Mouse (Mus musculus) thymus, adult 2 months (tissue): ENCODE measurements around the gene Fmr1nb. TPM values are rescaled to one million over a fixed set of nuclear protein-coding genes. Genes with fewer than 3 reads are reported as not detected.
"Not testable (repeated sequence)": the region's sequence is repeated elsewhere in the genome, so short reads cannot be mapped to it uniquely, and the experiment has no call there.

ENCODE experiments used
- DNase-seq: peaks from one replicate; pipeline ENCODE4 v3.0.0; 2021
- H3K27ac ChIP-seq: fragments of 200-500 bp; 2 replicates; pipeline ENCODE4 v1.5.1; 2012; ENCODE audit warnings: low read length, control low read depth; ENCODE audit not compliant: control insufficient read depth, insufficient read depth
- H3K27me3 ChIP-seq: fragments of 200-500 bp; 2 replicates; pipeline ENCODE4 v1.6.1; 2012; ENCODE audit warnings: mild to moderate bottlenecking, low read length, moderate library complexity, mixed read lengths; ENCODE audit not compliant: control insufficient read depth, insufficient read depth
- H3K36me3 ChIP-seq: fragments of 200-500 bp; 2 replicates; pipeline ENCODE4 v1.6.1; 2012; ENCODE audit warnings: mild to moderate bottlenecking, low read length, moderate library complexity; ENCODE audit not compliant: control insufficient read depth, insufficient read depth
- H3K4me1 ChIP-seq: fragments of 200-500 bp; replicated peaks from 2 replicates; pipeline ENCODE4 v1.6.1; 2012; ENCODE audit warnings: low read length; ENCODE audit not compliant: control insufficient read depth, insufficient read depth
- H3K4me3 ChIP-seq: fragments of 200-500 bp; 2 replicates; pipeline ENCODE4 v1.5.1; 2012; ENCODE audit warnings: mild to moderate bottlenecking, low read length, control low read depth, moderate library complexity; ENCODE audit not compliant: control insufficient read depth, insufficient read depth
- CTCF ChIP-seq: fragments of 200-500 bp; IDR thresholded peaks from 2 replicates; pipeline ENCODE4 v1.5.1; 2012; ENCODE audit warnings: mild to moderate bottlenecking, control low read depth, low read length, moderate library complexity, borderline replicate concordance; ENCODE audit not compliant: control insufficient read depth, poor library complexity, insufficient read depth; ENCODE audit errors: extremely low read depth
- POLR2A ChIP-seq: fragments of 200-500 bp; IDR thresholded peaks from 2 replicates; pipeline ENCODE4 v1.6.1; 2012; ENCODE audit warnings: mild to moderate bottlenecking, low read length, control low read depth, moderate library complexity; ENCODE audit not compliant: control insufficient read depth, poor library complexity, insufficient read depth; ENCODE audit errors: extremely low read depth
- WGBS: fragments of 180-500 bp; shearing (Covaris S2); methylation state at CpG from one replicate; pipeline ENCODE4 v1.1.7; 2018; 5-methylcytosine and 5-hydroxymethylcytosine counted together
- polyA plus RNA-seq: library from polyadenylated mRNA; depleted of rRNA; stranded (reverse); fragments of >200 nt; gene quantifications from 2 replicates; pipeline ENCODE4 v1.2.3, GENCODE M21; 2012; rRNA removed

Gene Fmr1nb
- 0.23 TPM in 1 of 2 replicates, not detected in the other for polyA plus RNA-seq

GRCm38 (mm10) chrX:68761606-68762005, at the start of gene Fmr1nb:
TSS of gene Fmr1nb (plus strand) at chrX:68761839.
- Histone ChIP-seq H3K27ac (no peak within 1 kb of the TSS), H3K27me3 (no peaks in the 10 kb centered on the region), H3K4me1 (no peaks in the 10 kb centered on the region), H3K36me3 (no peaks in the 10 kb centered on the region), H3K4me3 (no peak within 1 kb of the TSS)
- 86% methylated on average over 15 of the region's 15 CpGs for WGBS
- no peak for DNase-seq
- TF ChIP-seq POLR2A (no peak), CTCF (no peak)

- H3K27me3 ChIP-seq = no peaks in the 10 kb centered on the region
- H3K4me1 ChIP-seq = no peaks in the 10 kb centered on the region
- no peak for DNase-seq
- no peak for TF ChIP-seq CTCF
- WGBS = 80% methylated on average over 1 of the region's 1 CpGs
- no peak overlapping the region for H3K27ac ChIP-seq
- no peaks in the 10 kb centered on the region for H3K36me3 ChIP-seq
- no peak overlapping the region for H3K4me3 ChIP-seq
Observed at GRCm38 (mm10) chrX:68736902-68737301, 24.7 kb upstream of the Fmr1nb start.

GRCm38 (mm10) chrX:68740088-68740487, 21.6 kb upstream of the Fmr1nb start:
- 79% methylated on average over 2 of the region's 2 CpGs for WGBS
- no peak for TF ChIP-seq CTCF
- no peak for TF ChIP-seq POLR2A
- Histone ChIP-seq H3K27me3 (no peaks in the 10 kb centered on the region), H3K36me3 (no peaks in the 10 kb centered on the region), H3K4me1 (no peaks in the 10 kb centered on the region), H3K27ac (no peak overlapping the region), H3K4me3 (no peak overlapping the region)
- no peak for DNase-seq

- not testable (repeated sequence) for H3K27ac ChIP-seq, DNase-seq, H3K36me3 ChIP-seq, H3K4me1 ChIP-seq, H3K27me3 ChIP-seq, H3K4me3 ChIP-seq
- WGBS = 74% methylated on average over 2 of the region's 2 CpGs
Observed at GRCm38 (mm10) chrX:68820449-68820848, 58.8 kb downstream of the Fmr1nb start.

- H3K27me3 ChIP-seq, H3K4me3 ChIP-seq, H3K27ac ChIP-seq, H3K36me3 ChIP-seq, H3K4me1 ChIP-seq: not testable (repeated sequence)
- DNase-seq = peak; percentile 0
- 4% methylated on average over 26 of the region's 36 CpGs for WGBS
Observed at GRCm38 (mm10) chrX:68821059-68821458, 59.4 kb downstream of the Fmr1nb start, which contains the start of gene Gm14698. TSS of gene Gm14698 (plus strand) at chrX:68821093.

GRCm38 (mm10) chrX:68839548-68840444, 78.2 kb downstream of the Fmr1nb start:
- Histone ChIP-seq H3K27me3 (no peaks in the 10 kb centered on the region), H3K4me1 (no peaks in the 10 kb centered on the region), H3K4me3 (no peak overlapping the region), H3K36me3 (no peaks in the 10 kb centered on the region), H3K27ac (no peak overlapping the region)
- TF ChIP-seq POLR2A = no peak
- no peak for TF ChIP-seq CTCF
- no peak for DNase-seq
- WGBS = 18% methylated on average over 5 of the region's 5 CpGs

Other genes with a start within 250 kb of the Fmr1nb start
- gene Fmr1, start 83.3 kb upstream of the Fmr1nb start, polyA plus RNA-seq = 13.4 and 21.3 TPM in 2 replicates
- gene Gm14698, start 59.3 kb downstream of the Fmr1nb start, polyA plus RNA-seq = 0.50 and 1.2 TPM in 2 replicates
- gene Gm6812, start 131.2 kb downstream of the Fmr1nb start, polyA plus RNA-seq = not detected in 2 replicates